Mouse (Mus musculus): Measurements from ENCODE around the gene Arhgap21. TPM values are rescaled to one million over a fixed set of nuclear protein-coding genes. Genes with fewer than 3 reads are reported as not detected.

The Arhgap21 gene
- 59.0 and 62.5 TPM in 2 replicates for total RNA-seq (2021)
- long read RNA-seq, experiment 1, partial matches to known transcripts: 2 of 6 reads
- long read RNA-seq, experiment 1, other reads (novel, unspliced or antisense): 4 of 6 reads
- long read RNA-seq, experiment 2, partial matches to known transcripts: 1 of 5 reads
- long read RNA-seq, experiment 2, other reads (novel, unspliced or antisense): 4 of 5 reads

- DNase-seq: peak; percentile 90
These were observed at the start of gene Arhgap21 for GRCm38 (mm10) chr2:20968441-20969200. TSS of gene Arhgap21 (minus strand) at chr2:20968881.

GRCm38 (mm10) chr2:21016589-21016988 lies 47.9 kb upstream of the Arhgap21 start:
- DNase-seq: no peak

- DNase-seq: no peak
These were observed 42.2 kb upstream of the Arhgap21 start for GRCm38 (mm10) chr2:21010806-21011397.

- no peak for DNase-seq
These were observed 41.5 kb upstream of the Arhgap21 start for GRCm38 (mm10) chr2:21010219-21010618.

GRCm38 (mm10) chr2:21009258-21010140 lies 40.8 kb upstream of the Arhgap21 start:
- no peak for DNase-seq

GRCm38 (mm10) chr2:21002538-21002937 lies 33.9 kb upstream of the Arhgap21 start:
- no peak for DNase-seq

GRCm38 (mm10) chr2:21001156-21001555 lies 32.5 kb upstream of the Arhgap21 start:
- no peak for DNase-seq

GRCm38 (mm10) chr2:20995547-20995946 lies 26.9 kb upstream of the Arhgap21 start:
- DNase-seq: no peak

GRCm38 (mm10) chr2:20991508-20991907 lies 22.8 kb upstream of the Arhgap21 start:
- no peak for DNase-seq

GRCm38 (mm10) chr2:20990907-20991306 lies 22.2 kb upstream of the Arhgap21 start:
- no peak for DNase-seq

- no peak for DNase-seq
These were observed 21.4 kb upstream of the Arhgap21 start for GRCm38 (mm10) chr2:20990056-20990455.

GRCm38 (mm10) chr2:20987822-20988221 lies 19.1 kb upstream of the Arhgap21 start:
- no peak for DNase-seq

GRCm38 (mm10) chr2:20978726-20979125 lies 10.0 kb upstream of the Arhgap21 start:
- no peak for DNase-seq

GRCm38 (mm10) chr2:20977051-20977450 lies 8.4 kb upstream of the Arhgap21 start:
- DNase-seq: no peak

GRCm38 (mm10) chr2:20973513-20973912 lies 4.8 kb upstream of the Arhgap21 start:
- DNase-seq: no peak

GRCm38 (mm10) chr2:20972180-20972579 lies 3.5 kb upstream of the Arhgap21 start:
- no peak for DNase-seq

GRCm38 (mm10) chr2:20971628-20972027 lies 2.9 kb upstream of the Arhgap21 start:
- DNase-seq: no peak

GRCm38 (mm10) chr2:20969201-20970200 lies 820 bp upstream of the Arhgap21 start:
- peak; percentile 95 for DNase-seq

- DNase-seq: peak; percentile 59
These were observed 882 bp downstream of the Arhgap21 start for GRCm38 (mm10) chr2:20967646-20968351.

- DNase-seq: peak; percentile 65
These were observed 1.5 kb downstream of the Arhgap21 start for GRCm38 (mm10) chr2:20967101-20967645.
